27 mouse cellular contexts compared by ENCODE assay signal in genomic region chr5:102667754-102668575, GRCm38 (mm10).
A peak's percentile ranks its signal among the peaks of the same experiment; 100 is the strongest.
DNase-seq lines count a peak whose midpoint lies in the region; ATAC-seq and TF ChIP-seq lines count a peak whose summit lies in the region.
"Had no signal": no experiment of that assay in that cellular context is flagged by ENCODE, and none has a peak within 500 bp of the region (broad histone marks: within the 10 kb centered on the region; RNA-seq: fewer than 3 reads in every experiment).

No protein-coding gene starts in this region.

- H3K79me2 ChIP-seq in heart, adult 2 months (replicated peaks; ENCODE audit: control insufficient read depth, insufficient read depth, low read length), result no peaks in the 10 kb centered on the region

- ATAC-seq in midbrain, embryonic 16.5 days, result no peak
- ATAC-seq: forebrain, postnatal 0 days; inflammation-experienced regulatory T-cells, adult 6 months had no signal

- no peak for TF ChIP-seq EP300 in heart, adult 2 months (IDR thresholded peaks at IDR 0.05; ENCODE audit: insufficient read depth, low read depth, low read length)

- peak; percentile 91 for DNase-seq in heart, adult 11 months
- DNase-seq in heart, adult 2 months, result no peak
- DNase-seq in lung, postnatal 36 days, result peak; percentile 7
- no peak for DNase-seq in lung, postnatal 14 days
- peak; percentile 27 for DNase-seq in skeletal muscle tissue, adult 2 months (ENCODE audit: low read depth, low spot score)
- DNase-seq in kidney, adult 18-20 months, result no peak
- DNase-seq: adrenal gland, postnatal 36 days; cerebellum, adult 2 months; cerebellum, postnatal 14 days; forebrain, postnatal 0 days; gastrocnemius, postnatal 25 days; heart, postnatal 14 days; kidney, postnatal 14 days; retina, postnatal 1 day; right cerebral cortex, postnatal 14 days had no signal

- no peak overlapping the region for H3K27ac ChIP-seq in heart, adult 2 months
- H3K27ac ChIP-seq in midbrain, embryonic 16.5 days (ENCODE audit: low read length), result no peak overlapping the region
- H3K27ac ChIP-seq: forebrain, embryonic 12.5 days; hindbrain, embryonic 10.5 days; hindbrain, embryonic 15.5 days; left cerebral cortex, adult 2 months; limb, embryonic 13.5 days; neural tube, embryonic 13.5 days had no signal

- no peaks in the 10 kb centered on the region for H3K36me3 ChIP-seq in heart, adult 2 months (ENCODE audit: control insufficient read depth, insufficient read depth, low read length)
- H3K36me3 ChIP-seq in midbrain, embryonic 16.5 days (ENCODE audit: control insufficient read depth, insufficient read depth, low read length), result no peaks in the 10 kb centered on the region
- H3K36me3 ChIP-seq: forebrain, embryonic 12.5 days; hindbrain, embryonic 10.5 days; hindbrain, embryonic 15.5 days; limb, embryonic 13.5 days; neural tube, embryonic 13.5 days had no signal

- H3K4me1 ChIP-seq in heart, adult 2 months (ENCODE audit: control insufficient read depth, insufficient read depth, low read length), result no peaks in the 10 kb centered on the region; the same call in 1 of the 2 replicates
- no peaks in the 10 kb centered on the region for H3K4me1 ChIP-seq in midbrain, embryonic 16.5 days (ENCODE audit: control insufficient read depth, insufficient read depth, low read length)
- H3K4me1 ChIP-seq: hindbrain, embryonic 15.5 days had no signal

- H3K27me3 ChIP-seq in heart, adult 2 months (ENCODE audit: control insufficient read depth, insufficient read depth, low read length), result no peaks in the 10 kb centered on the region
- no peaks in the 10 kb centered on the region for H3K27me3 ChIP-seq in midbrain, embryonic 16.5 days (ENCODE audit: control insufficient read depth, insufficient read depth, low read depth, low read length)
- H3K27me3 ChIP-seq: forebrain, embryonic 12.5 days; hindbrain, embryonic 15.5 days; limb, embryonic 13.5 days; neural tube, embryonic 13.5 days had no signal

- no peaks in the 10 kb centered on the region for H3K9me3 ChIP-seq in midbrain, embryonic 16.5 days (replicated peaks; ENCODE audit: control insufficient read depth, low read length, poor library complexity, severe bottlenecking)
- H3K9me3 ChIP-seq: forebrain, embryonic 12.5 days; hindbrain, embryonic 10.5 days; hindbrain, embryonic 15.5 days; limb, embryonic 13.5 days; neural tube, embryonic 13.5 days had no signal

- no peak for TF ChIP-seq CTCF in heart, adult 2 months (IDR thresholded peaks at IDR 0.05)

- WGBS in heart, adult 2 months, result 79% methylated on average over 9 of the region's 9 CpGs
- 93% methylated on average over 9 of the region's 9 CpGs for WGBS in midbrain, embryonic 16.5 days

- TF ChIP-seq POLR2A in heart, adult 2 months (IDR thresholded peaks at IDR 0.05; ENCODE audit: insufficient read depth, low read depth, low read length), result no peak

- no peak overlapping the region for H3K4me3 ChIP-seq in heart, adult 2 months
- H3K4me3 ChIP-seq in midbrain, embryonic 16.5 days (ENCODE audit: low read depth, low read length), result no peak overlapping the region
- H3K4me3 ChIP-seq: erythroblast, embryonic 14.5 days; forebrain, embryonic 12.5 days; hindbrain, embryonic 10.5 days; hindbrain, embryonic 15.5 days; left cerebral cortex, adult 2 months; limb, embryonic 13.5 days; myocyte; neural tube, embryonic 13.5 days had no signal

- no peak overlapping the region for H3K4me2 ChIP-seq in midbrain, embryonic 16.5 days (ENCODE audit: low read length)
- H3K4me2 ChIP-seq: forebrain, embryonic 12.5 days; hindbrain, embryonic 15.5 days; limb, embryonic 13.5 days; liver, embryonic 11.5 days; midbrain, embryonic 11.5 days; neural tube, embryonic 13.5 days had no signal

- intact Hi-C loops in heart, adult 2 months (cut with DNase I), result loop anchor here (5.0 kb wide), 1 partner anchor 36 kb away; no protein-coding TSS in a partner anchor

- no peak overlapping the region for H3K9ac ChIP-seq in heart, adult 2 months (ENCODE audit: low read depth, low read length)
- H3K9ac ChIP-seq in midbrain, embryonic 16.5 days (ENCODE audit: low read depth, low read length), result no peak overlapping the region
- H3K9ac ChIP-seq: forebrain, embryonic 12.5 days; forebrain, postnatal 0 days; hindbrain, embryonic 15.5 days; limb, embryonic 13.5 days; neural tube, embryonic 13.5 days had no signal

Comparison
In these comparisons a context has a peak if more than half of its experiments do, and no peak if none do; other contexts are left out.
1. DNase-seq: peak in heart, adult 11 months (single experiment), lung, postnatal 36 days (single experiment) and skeletal muscle tissue, adult 2 months (single experiment); none in heart, adult 2 months (0 of 2), lung, postnatal 14 days (single experiment) and kidney, adult 18-20 months (single experiment).